Mouse (Mus musculus) layer of hippocampus, postnatal 10 days (tissue): ENCODE results near the gene Kcnj8. TPM values are rescaled to one million over a fixed set of nuclear protein-coding genes. Genes with fewer than 3 reads are reported as not detected.

Experiments
- DNase-seq, 2 experiments: peaks; one replicate each; pipeline ENCODE4 v3.0.0; 2021; ENCODE audit warnings: low spot score in 2 of 2
- long read RNA-seq: library from polyadenylated mRNA; stranded (forward); transcript quantifications from one replicate; pipeline ENCODE4 v2.0.0, GENCODE M21; 2023
- total RNA-seq, 2 experiments: library from RNA; stranded (reverse); gene quantifications; 2 replicates each; pipeline ENCODE4 v1.2.3; 2021

Gene Kcnj8
- total RNA-seq: 1 to 10 TPM; 4.6 to 5.0 TPM
- long read RNA-seq, transcript Kcnj8-202 (3 exons, 2,548 nt): major isoform, 9 of 14 reads
- long read RNA-seq, partial matches to known transcripts: 0 of 14 reads
- long read RNA-seq, other reads (novel, unspliced or antisense): 5 of 14 reads

GRCm38 (mm10) chr6:142571055-142571618 lies at the start of gene Kcnj8:
Gene Kcnj8, minus strand, starts transcription at chr6:142571614.
- DNase-seq: peak; percentile 21 to 45

GRCm38 (mm10) chr6:142616659-142617058 lies 45.2 kb upstream of the Kcnj8 start:
- no peak for DNase-seq

- no peak for DNase-seq
Measured at GRCm38 (mm10) chr6:142614324-142614723, 42.9 kb upstream of the Kcnj8 start.

GRCm38 (mm10) chr6:142612366-142612765 lies 41.0 kb upstream of the Kcnj8 start:
- DNase-seq: no peak

- no peak for DNase-seq
Measured at GRCm38 (mm10) chr6:142609401-142610373, 38.3 kb upstream of the Kcnj8 start.

GRCm38 (mm10) chr6:142607080-142607479 lies 35.7 kb upstream of the Kcnj8 start:
- DNase-seq: no peak

GRCm38 (mm10) chr6:142602772-142603171 lies 31.4 kb upstream of the Kcnj8 start:
- no peak for DNase-seq

- no peak for DNase-seq
Measured at GRCm38 (mm10) chr6:142578831-142579230, 7.4 kb upstream of the Kcnj8 start.

GRCm38 (mm10) chr6:142577801-142578200 lies 6.4 kb upstream of the Kcnj8 start:
- DNase-seq: no peak

- no peak for DNase-seq
Measured at GRCm38 (mm10) chr6:142572876-142573275, 1.5 kb upstream of the Kcnj8 start.

GRCm38 (mm10) chr6:142571629-142572360 lies 381 bp upstream of the Kcnj8 start:
- no peak for DNase-seq

- DNase-seq: no peak
Measured at GRCm38 (mm10) chr6:142570046-142570770, 1.2 kb downstream of the Kcnj8 start.

GRCm38 (mm10) chr6:142568713-142569357 lies 2.6 kb downstream of the Kcnj8 start:
- no peak for DNase-seq

- DNase-seq: no peak
Measured at GRCm38 (mm10) chr6:142567452-142567851, 4.0 kb downstream of the Kcnj8 start.

- no peak for DNase-seq
Measured at GRCm38 (mm10) chr6:142564746-142565145, 6.7 kb downstream of the Kcnj8 start.

GRCm38 (mm10) chr6:142561151-142561550 lies 10.3 kb downstream of the Kcnj8 start:
- no peak for DNase-seq

GRCm38 (mm10) chr6:142558772-142559679 lies 12.4 kb downstream of the Kcnj8 start:
- DNase-seq: no peak

GRCm38 (mm10) chr6:142558076-142558475 lies 13.3 kb downstream of the Kcnj8 start:
- no peak for DNase-seq

- no peak for DNase-seq
Measured at GRCm38 (mm10) chr6:142555988-142556387, 15.4 kb downstream of the Kcnj8 start.
